Mouse (Mus musculus) adrenal gland, adult (tissue): Measurements from ENCODE around the gene Gm17617.
A peak's percentile ranks its signal among the peaks of the same experiment; 100 is the strongest.
"Not testable (repeated sequence)": the region's sequence is repeated elsewhere in the genome, so short reads cannot be mapped to it uniquely, and the experiment has no call there.

Experiments
- DNase-seq, 2 experiments: peaks; one replicate each; pipeline ENCODE4 v3.0.0; 2022 to 2023; ENCODE audit warnings: low spot score in 1 of 2; ENCODE audit not compliant: inconsistent age in 2 of 2

Gm17617 gene

DNA sequence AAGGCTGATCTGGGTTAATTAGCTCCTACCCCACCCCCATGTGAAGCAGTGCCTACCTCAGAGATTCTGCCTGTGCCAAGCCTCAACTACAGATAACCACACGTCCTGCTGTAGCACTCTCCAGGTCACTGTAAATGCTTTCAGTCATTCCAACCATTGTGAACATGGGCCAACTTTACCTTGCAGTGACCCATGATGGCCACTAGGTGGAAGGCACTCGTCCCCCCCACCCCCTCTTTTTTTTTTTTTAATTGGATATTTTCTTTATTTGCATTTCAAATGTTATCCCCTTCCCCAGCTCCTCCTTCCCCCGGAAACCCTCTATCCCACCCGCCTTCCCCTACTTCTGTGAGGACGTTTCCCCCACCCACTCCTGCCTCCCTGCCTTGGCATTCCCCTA, 2.0 kb upstream of the Gm17617 start:
- DNase-seq, result peak; percentile 21 to 70

DNA sequence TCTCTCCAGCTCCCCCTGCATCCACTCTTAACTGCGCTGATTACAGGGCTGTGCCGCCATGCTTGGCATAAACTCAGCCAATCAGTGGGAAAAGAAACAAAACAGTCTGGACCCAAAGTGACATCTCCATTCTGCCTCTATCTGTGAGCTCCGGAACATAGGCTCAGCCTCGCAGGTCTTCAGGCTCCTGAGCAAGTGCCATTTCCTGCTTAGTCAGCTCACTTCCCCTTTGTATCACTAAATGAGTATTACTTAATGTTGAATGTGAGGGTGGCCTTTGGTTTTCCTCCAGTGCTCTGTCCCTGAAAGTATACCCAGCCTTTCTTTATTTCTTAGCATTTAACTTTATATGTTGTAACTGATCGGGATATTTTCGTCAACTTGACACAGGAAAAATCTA, 8.4 kb downstream of the Gm17617 start:
- DNase-seq, result no peak

DNA sequence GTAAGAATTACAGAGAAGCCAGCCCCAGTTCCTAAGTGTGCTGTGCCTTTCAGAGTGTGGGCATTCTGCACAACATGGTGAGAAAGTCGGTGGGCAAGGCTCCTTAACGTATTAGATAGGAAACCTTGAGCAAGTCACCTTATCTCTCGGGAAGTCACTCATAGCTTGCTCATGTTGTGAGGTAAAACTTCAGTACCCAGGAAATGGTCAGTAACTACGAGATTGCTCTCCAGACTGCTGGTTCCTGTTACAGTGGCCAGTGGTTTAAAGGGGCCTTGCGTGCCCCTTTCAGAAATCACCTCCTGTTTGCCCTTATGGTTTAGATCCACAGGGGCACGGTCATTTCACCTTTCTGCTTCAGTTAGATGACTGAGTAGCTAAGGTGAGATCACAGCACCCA, 19.0 kb downstream of the Gm17617 start:
- DNase-seq, result no peak

DNA sequence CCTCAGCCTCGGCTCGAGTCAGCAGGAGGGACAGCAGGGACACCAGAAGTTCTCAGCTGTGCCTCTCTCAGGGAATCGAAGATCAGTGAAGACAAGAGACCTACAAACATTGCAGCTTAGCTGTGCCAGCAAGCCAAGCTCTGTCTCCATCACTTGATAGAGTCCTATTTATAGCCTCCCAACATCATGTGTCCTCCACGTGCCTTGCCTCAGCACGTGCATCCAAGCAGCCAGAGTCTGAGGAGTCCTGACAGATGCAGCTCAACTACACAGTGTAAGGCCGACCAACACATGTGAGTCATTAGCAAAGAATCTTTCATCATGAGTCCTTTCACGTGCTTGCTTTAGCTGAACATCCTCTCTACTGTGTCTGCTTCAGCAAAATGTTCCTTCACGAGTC, 25.7 kb downstream of the Gm17617 start:
- peak; percentile 75 to 91 for DNase-seq

DNA sequence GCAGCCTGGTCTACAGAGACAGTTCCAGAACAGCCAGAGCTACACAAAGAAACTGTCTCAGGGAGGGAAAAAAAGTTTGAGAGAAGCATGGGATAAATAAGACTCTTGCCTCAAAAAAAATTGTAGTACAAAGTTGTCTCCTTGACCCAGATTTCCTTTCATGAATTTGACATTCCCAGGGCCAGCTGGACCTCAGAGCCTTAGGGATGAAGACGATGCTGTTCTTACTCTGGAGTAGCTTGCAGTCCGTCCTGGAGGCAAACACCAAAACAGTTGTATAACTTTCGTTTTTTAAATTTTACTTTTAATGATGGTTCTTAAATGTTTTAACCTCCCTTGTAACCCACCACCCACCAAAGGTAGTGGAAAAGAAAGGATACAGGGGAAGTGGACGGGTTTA, 26.2 kb downstream of the Gm17617 start:
- peak in 1 of 2 experiments; percentile 60 for DNase-seq

DNA sequence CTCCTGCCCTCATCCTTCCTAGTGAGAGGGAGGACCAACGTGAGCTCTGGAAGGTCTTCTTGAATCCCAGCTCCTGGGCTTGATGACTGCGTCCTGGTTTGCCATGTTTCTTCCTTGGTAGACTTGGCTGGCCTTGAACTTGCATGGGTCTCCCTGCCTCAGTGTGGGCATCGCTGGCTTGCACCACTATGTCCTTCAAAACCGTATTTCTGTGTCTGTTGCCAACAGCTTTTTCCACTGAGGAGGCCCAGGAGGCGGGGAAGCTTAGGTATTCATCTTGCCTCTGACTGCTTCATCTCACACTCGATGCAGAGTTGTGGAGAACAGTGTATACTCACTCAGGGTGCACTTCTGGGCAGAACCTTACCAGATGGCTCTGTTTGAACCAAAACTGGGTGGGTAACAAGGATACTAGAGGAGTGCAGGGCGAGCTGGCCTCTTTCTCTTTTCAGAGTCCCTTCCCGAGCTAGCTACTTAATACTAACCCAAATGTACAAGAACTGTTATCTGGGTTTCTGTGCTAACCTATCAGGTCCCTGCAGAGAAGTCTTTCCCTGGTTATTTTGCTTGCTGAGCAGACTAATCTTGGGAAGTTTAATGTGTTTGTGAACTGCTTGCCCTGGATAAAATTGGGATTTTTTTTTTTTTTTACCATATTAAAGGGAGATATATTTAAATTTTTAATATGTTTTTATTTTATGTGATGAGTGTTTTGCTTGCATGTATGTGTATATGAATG, 27.2 kb downstream of the Gm17617 start:
- DNase-seq, result peak; percentile 81 to 92

DNA sequence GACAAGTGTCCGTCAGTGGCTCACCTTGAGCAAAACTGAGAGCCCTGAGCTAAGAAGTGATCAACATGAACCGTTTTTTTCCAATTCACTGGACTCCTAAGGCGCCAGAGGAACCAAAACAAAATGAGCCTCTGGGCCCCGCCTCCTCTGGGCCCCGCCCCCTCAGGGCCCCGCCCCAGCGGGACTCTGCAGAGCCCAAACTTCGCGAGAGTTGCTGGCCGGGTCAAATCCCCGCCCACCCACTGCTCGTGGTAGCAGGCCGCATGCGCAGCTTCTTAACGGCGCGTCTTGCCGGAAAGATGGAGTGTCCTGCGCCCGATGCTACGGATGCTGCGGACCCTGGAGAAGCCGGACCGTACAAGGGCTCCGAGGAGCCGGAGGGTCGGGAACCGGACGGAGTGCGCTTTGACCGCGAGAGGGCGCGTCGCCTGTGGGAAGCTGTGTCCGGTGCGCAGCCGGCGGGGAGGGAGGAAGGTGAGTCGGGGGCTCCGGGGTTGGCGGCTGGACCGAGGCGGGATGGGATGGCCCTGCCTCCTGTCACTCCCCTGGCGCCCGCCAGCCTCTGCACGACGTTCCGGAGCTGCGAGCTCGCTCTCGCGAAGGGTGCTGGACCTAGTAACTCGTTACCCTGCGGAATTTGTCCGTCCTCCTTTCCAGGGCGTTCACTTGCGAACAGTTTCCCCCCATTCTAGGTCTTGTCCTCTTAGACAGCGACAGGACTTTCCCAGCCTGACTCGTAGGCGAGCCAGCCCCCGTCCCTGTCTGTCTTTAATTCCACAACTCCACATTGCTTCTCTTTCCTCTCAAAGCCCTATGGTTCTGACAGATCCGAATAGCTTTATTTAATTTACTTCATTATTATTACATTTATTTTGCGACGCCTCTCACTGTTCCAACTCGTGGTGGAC, 28.0 kb downstream of the Gm17617 start, which contains the start of gene Zfp346:
TSS of gene Zfp346 (plus strand) at position 267 of the 908 bp plus-strand sequence.
- peak; percentile 98 to 99 for DNase-seq

DNA sequence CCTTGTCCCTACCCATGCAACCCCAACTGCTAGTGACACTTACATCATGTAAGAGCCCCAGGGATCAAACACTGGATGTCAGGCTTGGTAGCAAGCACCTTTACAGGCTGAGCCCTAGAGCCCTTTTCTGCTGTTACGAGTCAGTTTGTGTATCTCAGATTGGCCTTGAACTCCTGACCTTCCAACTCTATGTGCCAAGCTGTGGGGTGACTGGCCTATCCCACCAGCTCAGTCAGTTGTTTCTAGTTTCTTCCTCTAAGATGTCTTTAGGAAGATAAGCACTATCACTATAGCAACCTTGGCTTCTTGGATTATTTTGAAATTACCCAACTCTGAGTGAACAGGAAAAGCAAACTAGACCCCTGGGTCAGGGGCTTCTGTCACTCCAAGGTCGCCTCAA, 30.0 kb downstream of the Gm17617 start:
- DNase-seq, result no peak

DNA sequence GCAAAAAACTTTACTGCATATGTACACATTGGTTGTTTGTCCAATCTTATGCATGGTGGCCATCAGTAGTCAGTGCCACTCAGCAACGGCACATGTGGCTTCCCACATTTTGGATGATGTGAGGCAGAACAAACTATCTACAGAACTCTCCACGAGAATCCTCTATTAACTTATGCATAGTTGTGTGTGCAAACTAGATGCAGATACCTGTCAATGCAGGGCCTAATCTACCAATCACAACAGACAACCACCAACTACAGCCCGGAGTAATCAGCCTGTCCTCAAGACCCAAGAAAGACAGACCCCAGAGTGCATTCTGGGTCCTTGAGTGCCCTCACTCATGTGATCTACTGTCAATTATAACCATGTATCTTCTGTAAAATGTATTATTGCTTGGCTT, 31.0 kb downstream of the Gm17617 start:
- no peak for DNase-seq

DNA sequence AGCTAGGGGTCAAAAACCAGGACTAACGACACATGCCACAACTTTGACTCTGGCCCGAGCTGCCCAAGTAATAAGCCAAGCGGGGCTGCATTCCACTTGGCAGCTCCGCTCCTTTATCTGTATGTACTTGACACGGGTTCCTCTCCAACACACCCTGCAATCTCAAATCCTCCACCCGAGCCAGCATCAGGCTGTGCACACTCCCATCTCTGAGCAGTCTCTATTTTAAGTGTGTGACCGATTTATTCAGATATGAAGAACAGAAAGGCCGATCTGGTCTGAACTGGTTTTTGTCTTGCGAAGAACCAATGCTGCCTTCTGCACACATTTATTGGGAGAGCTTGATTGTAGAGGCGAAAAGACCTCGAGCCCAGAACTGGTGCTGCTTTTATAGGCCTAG, 31.7 kb downstream of the Gm17617 start:
- no peak for DNase-seq

DNA sequence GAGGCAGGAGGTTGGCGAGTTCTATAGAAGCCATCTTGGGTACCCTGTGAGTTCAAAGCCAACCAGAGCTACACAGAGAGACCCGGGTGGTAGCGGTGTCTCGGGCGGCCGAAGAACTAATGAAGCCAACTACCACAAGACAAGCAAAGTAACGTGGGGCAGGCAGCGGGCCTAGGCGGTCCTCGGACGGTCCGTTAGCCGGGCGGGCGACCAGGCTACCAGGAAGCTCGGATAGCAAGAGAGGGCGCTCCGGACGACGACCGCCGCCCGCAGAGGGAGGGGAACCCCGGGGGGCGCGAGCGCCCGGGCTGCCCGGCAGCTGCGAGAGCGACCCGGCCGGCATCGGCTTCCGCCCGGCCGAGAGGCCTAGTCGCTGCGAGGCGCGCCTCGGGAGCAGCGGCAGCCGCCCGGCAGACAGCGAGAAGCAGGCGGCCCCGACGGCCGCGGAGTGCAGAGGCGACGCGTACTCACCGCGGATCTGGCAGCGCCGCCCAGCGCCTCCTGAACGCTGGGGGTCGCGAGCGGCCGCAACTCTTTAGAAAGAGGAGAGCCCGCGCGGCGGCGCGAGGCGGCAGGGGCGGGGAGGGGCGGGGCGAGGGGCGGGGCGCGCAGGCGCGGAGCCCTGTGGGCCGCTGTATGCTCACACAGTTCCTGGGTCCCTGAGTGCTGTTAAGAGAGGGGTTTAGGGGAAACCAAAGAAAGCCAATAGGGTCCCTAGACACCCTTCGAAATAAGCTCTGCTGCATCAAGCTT, 33.4 kb downstream of the Gm17617 start, which contains the start of gene Uimc1:
TSS of gene Uimc1 (minus strand) at position 575 of the 753 bp plus-strand sequence.
- peak; percentile 87 to 93 for DNase-seq

DNA sequence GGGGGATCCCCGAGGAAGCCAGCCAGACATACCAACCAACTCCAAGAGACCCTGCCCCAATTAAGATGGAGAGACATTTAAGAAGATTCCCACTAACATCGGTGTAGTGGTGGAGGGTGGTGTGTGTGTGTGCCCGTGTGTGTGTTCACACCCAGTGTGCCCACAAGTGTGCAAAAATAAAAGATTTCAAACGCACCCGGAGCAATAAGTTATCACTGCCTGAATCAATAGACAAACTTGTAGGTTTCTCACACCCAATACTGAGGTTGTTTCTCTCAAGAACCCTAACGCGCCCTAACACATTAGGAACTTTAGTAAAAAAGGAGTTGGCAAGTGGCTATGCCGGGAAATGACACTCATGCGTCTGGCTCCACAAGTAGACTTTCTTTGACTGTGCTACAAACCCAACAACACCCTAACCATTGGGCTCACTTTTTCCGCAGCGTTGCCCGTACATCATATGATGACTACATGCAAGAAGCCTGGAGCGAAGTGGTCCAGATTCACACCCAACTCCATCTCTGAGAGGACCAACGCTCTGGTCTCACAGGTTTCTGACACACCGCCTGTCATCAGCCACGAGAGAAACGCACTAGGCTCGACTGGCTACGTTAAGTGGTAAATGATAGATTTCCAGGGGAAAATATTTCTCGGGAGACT, 34.2 kb downstream of the Gm17617 start:
- no peak for DNase-seq

DNA sequence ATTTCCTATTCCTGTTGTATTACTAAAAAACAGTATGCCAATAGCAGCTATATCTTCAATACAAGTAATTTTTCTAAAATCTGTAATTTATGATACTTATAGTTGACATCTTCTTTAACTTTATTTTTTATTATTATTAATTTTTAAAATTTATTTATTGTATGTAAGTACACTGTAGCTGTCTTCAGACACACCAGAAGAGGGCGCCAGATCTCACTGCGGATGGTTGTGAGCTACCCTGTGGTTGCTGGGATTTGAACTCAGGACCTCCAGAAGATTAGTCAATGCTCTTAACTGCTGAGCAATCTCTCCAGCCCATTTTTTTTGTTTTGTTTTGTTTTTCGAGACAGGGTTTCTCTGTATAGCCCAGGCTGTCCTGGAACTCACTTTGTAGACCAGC, 35.5 kb downstream of the Gm17617 start:
- not testable (repeated sequence) for DNase-seq

DNA sequence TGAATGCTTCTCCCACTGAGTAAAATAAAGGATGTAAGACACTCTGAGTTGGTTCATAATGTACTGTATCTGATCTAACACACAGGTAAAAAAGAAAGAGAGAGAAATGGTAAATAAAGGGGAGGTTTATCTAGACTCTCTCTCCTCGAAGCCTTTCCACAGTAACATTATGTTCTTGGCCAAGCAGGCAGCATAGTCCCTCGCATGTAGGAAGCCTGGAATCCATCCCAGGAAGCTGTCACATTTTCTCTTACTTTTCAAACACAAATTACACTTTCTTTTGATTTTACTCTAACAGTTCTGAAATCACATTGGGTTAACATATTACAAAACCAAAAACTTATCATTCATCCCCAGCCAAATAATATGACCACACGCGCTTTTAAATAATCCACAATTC, 40.8 kb downstream of the Gm17617 start:
- no peak for DNase-seq
